Mouse (Mus musculus) G1E (cell line): ENCODE results near the gene Rtel1. TPM values are rescaled to one million over a fixed set of nuclear protein-coding genes. Genes with fewer than 3 reads are reported as not detected.

ENCODE experiments used
- ATAC-seq: 2 replicates; pipeline ENCODE4 v1.8.0; 2016; ENCODE audit warnings: mild to moderate bottlenecking; ENCODE audit not compliant: insufficient number of reproducible peaks, poor library complexity, low FRiP score, severe bottlenecking; ENCODE audit errors: extremely low read depth
- DNase-seq: peaks from one replicate; pipeline ENCODE4 v3.0.0; 2012; ENCODE audit warnings: low spot score
- H3K27me3 ChIP-seq: 2 replicates; pipeline ENCODE4 v1.6.1; 2012; ENCODE audit warnings: mild to moderate bottlenecking, low read length, inconsistent platforms; ENCODE audit not compliant: insufficient read depth
- H3K36me3 ChIP-seq: replicated peaks from 2 replicates; pipeline ENCODE3; 2012; ENCODE audit warnings: mild to moderate bottlenecking, inconsistent platforms
- H3K4me1 ChIP-seq: 2 replicates; pipeline ENCODE4 v1.6.1; 2012; ENCODE audit warnings: low read depth, low read length, inconsistent platforms, mixed read lengths; ENCODE audit not compliant: insufficient read depth
- H3K4me3 ChIP-seq: 2 replicates; pipeline ENCODE4 v1.5.1; 2012; ENCODE audit warnings: low read depth, mild to moderate bottlenecking, inconsistent platforms, low read length, moderate library complexity, mixed read lengths
- H3K9me3 ChIP-seq: replicated peaks from 2 replicates; pipeline ENCODE4 v1.6.1; 2012; ENCODE audit warnings: inconsistent platforms
- CTCF ChIP-seq: IDR thresholded peaks from 2 replicates; pipeline ENCODE4 v1.5.1; 2012; ENCODE audit warnings: low read depth, low read length, inconsistent platforms, mixed read lengths
- GATA1 ChIP-seq: IDR thresholded peaks from 2 replicates; pipeline ENCODE4 v1.6.1; 2012; ENCODE audit warnings: borderline replicate concordance, low read length, inconsistent platforms, mixed read lengths
- GATA2 ChIP-seq: IDR thresholded peaks from 2 replicates; pipeline ENCODE4 v1.6.1; 2012; ENCODE audit warnings: low read depth, low read length, inconsistent platforms, borderline replicate concordance
- POLR2AphosphoS5 ChIP-seq: IDR thresholded peaks from 2 replicates; pipeline ENCODE4 v1.6.1; 2012; ENCODE audit warnings: low read depth, low read length, inconsistent platforms; ENCODE audit not compliant: insufficient replicate concordance
- TAL1 ChIP-seq: conservative IDR thresholded peaks from 2 replicates; pipeline ENCODE4 v1.6.1; 2012; ENCODE audit warnings: low read depth, low read length, inconsistent platforms, mixed read lengths
- polyA plus RNA-seq: library from polyadenylated mRNA; stranded (reverse); fragments of >175 nt; gene quantifications from 2 replicates; pipeline ENCODE4 v1.2.3, GENCODE M21; 2012
- total RNA-seq, 2 experiments: library from RNA; stranded (forward) in 1 of 2; stranded (reverse) in 1 of 2; fragments of 200-1000 nt in 1 of 2; fragments of >200 nt in 1 of 2; fragmentation: Nextera tagmentation in 1 of 2; gene quantifications; 2 replicates each; pipeline ENCODE4 v1.2.3; 2014 to 2017

The Rtel1 gene
- total and polyA plus RNA-seq, 3 experiments = 24.5 to 79.8 (median 59.2) TPM

DNA sequence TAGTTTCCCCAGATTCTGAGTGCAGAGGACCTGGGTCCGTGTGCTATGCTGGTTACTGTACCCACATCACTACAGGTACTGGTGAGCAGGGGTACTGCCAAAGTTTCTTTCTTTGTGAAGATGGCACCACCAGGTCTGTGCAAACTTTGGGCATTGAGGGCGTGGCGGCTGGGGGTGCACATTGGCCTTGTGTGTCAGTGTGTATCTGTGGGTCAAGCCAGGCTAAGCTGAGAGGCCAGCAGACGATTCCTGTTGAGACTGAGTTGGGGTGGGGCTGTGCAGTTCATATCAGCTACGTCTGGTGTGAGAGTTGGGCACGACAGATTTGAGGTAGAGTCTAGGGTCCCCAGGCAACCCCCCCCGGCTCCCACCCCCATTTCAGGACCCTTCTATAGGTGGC is 64.9 kb downstream of the Rtel1 start:
- Histone ChIP-seq H3K4me3 (no peak overlapping the region), H3K9me3 (no peaks in the 10 kb centered on the region), H3K36me3 (peaks cover 84% of the 10 kb centered on the region), H3K4me1 (no peaks in the 10 kb centered on the region), H3K27me3 (no peaks in the 10 kb centered on the region)
- DNase-seq = no peak
- TF ChIP-seq GATA1 (no peak), GATA2 (no peak), POLR2AphosphoS5 (no peak), TAL1 (no peak), CTCF (no peak)
- no peak for ATAC-seq

DNA sequence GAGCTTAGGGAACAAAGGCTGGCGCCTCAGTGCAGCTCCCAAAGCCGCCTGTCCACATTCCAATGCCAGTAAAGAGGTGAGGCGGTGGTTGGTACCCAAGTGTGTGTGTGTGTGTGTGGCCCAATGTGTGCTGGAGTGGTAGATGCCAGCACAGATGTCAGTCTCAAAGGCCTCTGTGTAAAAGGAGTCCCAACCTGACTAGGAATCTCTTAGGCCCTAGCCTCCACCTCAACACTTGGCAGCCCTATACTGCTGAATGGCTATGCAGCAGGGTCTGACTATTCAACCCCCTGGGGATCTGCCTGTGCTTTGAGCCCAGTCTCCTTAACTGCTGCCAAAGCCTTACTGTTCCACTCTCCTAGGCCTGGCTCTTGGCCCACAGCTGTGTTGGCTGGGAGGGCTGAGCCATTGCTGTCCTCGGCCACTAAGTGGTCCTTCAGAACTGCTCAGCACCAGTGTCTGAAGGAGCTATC is 65.4 kb downstream of the Rtel1 start:
- peaks cover 79% of the 10 kb centered on the region for H3K36me3 ChIP-seq
- DNase-seq (no peak), ATAC-seq (no peak)
- H3K4me3 ChIP-seq = no peak overlapping the region
- H3K4me1 ChIP-seq = no peaks in the 10 kb centered on the region
- no peaks in the 10 kb centered on the region for H3K9me3 ChIP-seq
- H3K27me3 ChIP-seq = no peaks in the 10 kb centered on the region
- TF ChIP-seq GATA1 = no peak
- no peak for TF ChIP-seq POLR2AphosphoS5
- no peak for TF ChIP-seq GATA2
- no peak for TF ChIP-seq TAL1
- no peak for TF ChIP-seq CTCF

DNA sequence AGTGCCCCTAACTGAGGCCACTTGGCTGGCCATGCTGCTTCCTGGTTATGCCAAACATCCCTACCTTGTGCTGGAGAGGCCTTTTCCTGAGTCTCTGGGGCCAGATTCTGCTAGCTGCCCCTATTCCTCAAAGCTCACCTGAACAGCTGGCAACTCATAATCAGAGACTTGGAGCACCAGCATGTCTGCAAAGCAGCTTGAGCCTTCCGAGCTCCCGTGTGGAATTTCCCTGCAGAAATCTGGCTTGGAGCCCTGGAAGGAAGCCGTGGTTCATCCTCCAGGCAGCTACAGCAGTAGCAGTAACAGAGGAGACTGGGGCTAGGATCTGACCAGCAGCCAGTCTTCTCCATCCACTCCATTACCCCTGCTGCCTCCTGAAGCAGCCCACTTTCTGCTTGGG is 66.3 kb downstream of the Rtel1 start:
- Histone ChIP-seq H3K36me3 (peaks cover 72% of the 10 kb centered on the region), H3K4me3 (no peak overlapping the region), H3K9me3 (no peaks in the 10 kb centered on the region), H3K27me3 (no peaks in the 10 kb centered on the region), H3K4me1 (no peaks in the 10 kb centered on the region)
- no peak for ATAC-seq
- no peak for DNase-seq
- TF ChIP-seq GATA2 (no peak), POLR2AphosphoS5 (no peak), TAL1 (no peak), CTCF (no peak), GATA1 (no peak)

DNA sequence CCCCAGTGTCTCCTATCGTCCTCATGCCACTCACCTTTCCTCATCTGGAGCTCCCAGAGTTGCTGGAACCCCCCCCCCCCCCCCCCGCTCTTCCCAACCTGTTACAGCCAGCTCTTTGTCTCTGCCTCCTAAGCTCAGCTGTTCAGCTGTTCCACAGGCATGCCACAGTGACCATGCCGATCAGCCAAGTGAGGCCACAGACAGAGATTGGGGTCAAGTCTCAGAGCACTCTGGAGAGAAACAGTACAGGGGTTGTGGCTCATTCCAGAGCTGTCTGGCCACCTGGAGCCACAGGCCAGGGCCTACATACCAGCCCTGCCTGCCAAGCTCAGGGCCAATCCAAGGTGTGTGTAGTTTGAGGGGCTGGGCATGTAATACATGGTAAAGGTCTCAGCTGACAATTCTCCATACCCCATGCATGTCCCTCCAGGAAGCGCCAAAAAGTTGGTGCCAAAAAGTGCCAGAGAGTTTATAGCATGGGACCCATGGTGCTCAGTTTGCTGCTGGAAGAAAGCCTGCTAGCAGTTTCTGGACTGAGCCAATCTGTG is 67.2 kb downstream of the Rtel1 start:
- DNase-seq (no peak), ATAC-seq (no peak)
- Histone ChIP-seq H3K4me1 (no peaks in the 10 kb centered on the region), H3K4me3 (no peak overlapping the region), H3K9me3 (no peaks in the 10 kb centered on the region), H3K36me3 (peaks cover 68% of the 10 kb centered on the region), H3K27me3 (peaks cover 3% of the 10 kb centered on the region; the same call in 1 of the 2 replicates)
- no peak for TF ChIP-seq CTCF
- TF ChIP-seq GATA2 = no peak
- TF ChIP-seq GATA1 = no peak
- no peak for TF ChIP-seq TAL1
- TF ChIP-seq POLR2AphosphoS5 = no peak

DNA sequence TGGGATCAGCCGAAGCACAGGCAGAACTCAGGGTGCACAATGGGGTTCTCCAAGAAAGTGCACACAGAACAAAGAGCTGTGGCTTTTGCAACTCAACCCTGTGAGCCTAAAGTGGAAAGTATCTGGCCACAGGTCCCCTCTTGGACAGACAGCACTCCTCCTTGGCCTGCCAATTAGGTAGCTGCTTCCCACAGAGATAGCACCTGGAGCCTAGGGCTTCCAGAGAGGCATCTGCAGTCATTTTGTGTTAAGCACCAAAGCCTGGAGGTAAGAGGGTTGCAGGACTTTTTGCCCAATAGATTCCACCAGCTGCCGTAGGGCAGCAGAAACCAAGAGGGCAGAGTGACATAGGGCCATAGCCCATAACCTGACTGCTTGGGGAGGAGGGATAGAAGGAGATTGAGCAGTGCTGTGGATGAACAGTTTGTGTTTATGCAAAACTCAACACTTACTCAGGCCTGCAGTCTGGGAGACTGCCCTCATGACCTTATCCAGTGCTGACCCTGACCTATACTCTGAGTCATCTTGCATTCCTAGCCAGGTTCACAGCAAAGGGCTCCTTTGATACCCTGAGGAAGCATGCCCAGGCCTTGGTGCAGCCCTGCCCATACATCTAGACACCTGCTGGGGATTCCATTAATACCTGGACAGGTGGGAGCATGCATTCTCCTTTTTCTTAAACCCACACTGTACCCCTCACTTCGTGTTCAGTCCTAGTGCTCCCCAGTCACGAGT is 70.8 kb downstream of the Rtel1 start:
- Histone ChIP-seq H3K4me1 (no peaks in the 10 kb centered on the region), H3K36me3 (peaks cover 32% of the 10 kb centered on the region), H3K9me3 (no peaks in the 10 kb centered on the region), H3K27me3 (peaks cover 10% of the 10 kb centered on the region), H3K4me3 (no peak overlapping the region)
- DNase-seq (no peak), ATAC-seq (no peak)
- TF ChIP-seq CTCF = no peak
- TF ChIP-seq TAL1 = no peak
- TF ChIP-seq GATA1 = no peak
- no peak for TF ChIP-seq POLR2AphosphoS5
- no peak for TF ChIP-seq GATA2

DNA sequence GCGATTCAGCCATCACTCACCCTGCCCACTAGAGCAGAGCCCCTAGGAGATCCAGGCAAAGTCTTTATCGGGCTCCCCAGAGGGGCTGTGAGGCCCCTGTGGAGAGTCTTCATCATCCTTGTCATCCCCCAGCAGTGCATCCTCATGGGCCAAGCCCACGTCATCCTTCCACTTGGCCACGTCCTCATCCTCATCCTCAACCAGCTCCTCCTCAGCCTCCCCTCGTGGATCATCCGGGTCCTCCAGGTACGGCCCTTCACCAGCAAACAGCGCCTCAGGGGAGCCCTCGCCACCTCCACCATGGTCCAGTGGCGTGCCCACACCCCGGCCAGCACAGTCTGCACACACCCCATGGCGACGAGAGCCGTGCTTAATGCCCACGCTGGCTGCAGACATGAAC is 71.5 kb downstream of the Rtel1 start:
- Histone ChIP-seq H3K4me1 (no peaks in the 10 kb centered on the region), H3K36me3 (peaks cover 25% of the 10 kb centered on the region), H3K9me3 (no peaks in the 10 kb centered on the region), H3K27me3 (peaks cover 11% of the 10 kb centered on the region), H3K4me3 (no peak overlapping the region)
- no peak for TF ChIP-seq GATA1
- no peak for TF ChIP-seq GATA2
- TF ChIP-seq CTCF = no peak
- no peak for TF ChIP-seq POLR2AphosphoS5
- DNase-seq (no peak), ATAC-seq (no peak)
